Mouse (Mus musculus) liver, adult 2 months (tissue): ENCODE data around the gene Psmc1.

Source experiments
- CTCF ChIP-seq: fragments of 200-500 bp; IDR thresholded peaks from 2 replicates; pipeline ENCODE4 v1.5.1; 2011; ENCODE audit warnings: low read depth, low read length, control low read depth
- POLR2A ChIP-seq: fragments of 200-500 bp; IDR thresholded peaks from 2 replicates; pipeline ENCODE4 v1.6.1; 2011; ENCODE audit warnings: low read length, control low read depth; ENCODE audit not compliant: insufficient read depth; ENCODE audit errors: extremely low read depth

- TF ChIP-seq POLR2A (no peak), CTCF (no peak)
These were observed 5.4 kb upstream of the Psmc1 start for GRCm38 (mm10) chr12:100104530-100104929.
